In the genomic region with DNA sequence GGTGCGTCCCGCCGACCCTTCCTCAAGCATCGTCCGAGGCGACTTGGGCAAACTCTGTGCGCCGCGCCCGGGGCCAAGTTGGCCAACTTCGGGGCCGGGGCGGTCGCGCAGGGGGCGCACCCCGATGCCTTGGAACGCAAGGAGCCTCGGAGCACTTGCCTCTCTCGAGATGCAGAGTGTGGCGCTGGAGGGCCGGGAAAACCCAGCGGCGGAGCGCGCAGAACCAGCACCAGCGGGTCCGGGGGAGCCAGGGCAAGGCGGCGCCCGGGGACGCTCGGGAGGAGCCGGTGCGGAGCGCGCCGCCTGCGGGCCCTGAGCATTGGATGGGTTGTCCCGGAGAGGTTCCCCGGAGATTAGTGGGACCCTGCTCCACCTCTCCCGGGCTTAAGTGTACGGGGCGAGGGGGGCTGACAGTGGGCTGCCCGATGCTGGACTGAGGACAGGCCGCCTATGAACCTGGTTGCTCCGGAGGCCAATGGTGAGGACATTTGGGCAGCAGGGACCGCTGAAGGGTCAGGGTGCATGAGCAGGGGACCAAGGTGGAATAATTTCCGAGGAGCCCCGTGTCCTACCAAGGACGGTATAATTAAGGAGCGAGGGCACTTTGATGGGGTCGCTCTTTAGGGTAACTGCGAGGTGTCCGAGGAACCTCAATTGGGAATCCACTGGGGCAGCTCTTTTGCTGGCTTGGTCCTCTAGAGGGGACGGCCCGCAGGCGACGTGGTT, we compare ENCODE assay signal across 7 mouse cellular contexts. TPM values are rescaled to one million over a fixed set of nuclear protein-coding genes. Genes with fewer than 3 reads are reported as not detected.
DNase-seq lines count a peak whose midpoint lies in the region; ATAC-seq and TF ChIP-seq lines count a peak whose summit lies in the region.

No protein-coding gene starts in this region.

- no peak for TF ChIP-seq POLR2A in limb, embryonic 14.5 days (IDR thresholded peaks at IDR 0.05; ENCODE audit: borderline replicate concordance, extremely low read depth, insufficient read depth, insufficient read length)

- peak overlapping the region; percentile 67 for H3K9ac ChIP-seq in ES-E14 (ENCODE audit: insufficient read depth, low read depth, low read length, poor library complexity, severe bottlenecking)
- peak overlapping the region; percentile 65 for H3K9ac ChIP-seq in limb, embryonic 14.5 days (ENCODE audit: low read depth, low read length, severe bottlenecking)

- no peaks in the 10 kb centered on the region for H3K27me3 ChIP-seq in C2C12 (ENCODE audit: control insufficient read depth, insufficient read depth, insufficient read length)
- peaks cover 89% of the 10 kb centered on the region for H3K27me3 ChIP-seq in forebrain, embryonic 10.5 days (ENCODE audit: poor library complexity, severe bottlenecking)
- peaks cover 49% of the 10 kb centered on the region for H3K27me3 ChIP-seq in limb, embryonic 14.5 days (ENCODE audit: control insufficient read depth, insufficient read depth, low read length)

- H3K79me3 ChIP-seq in C2C12 (ENCODE audit: low read depth): no peaks in the 10 kb centered on the region

- no peak for TF ChIP-seq CTCF in C2C12 (IDR thresholded peaks at IDR 0.05; ENCODE audit: control insufficient read depth, insufficient read depth, insufficient read length)

- no peak for DNase-seq in ES-E14 (ENCODE audit: low read depth, low spot score)
- peak; percentile 55 for DNase-seq in forebrain, embryonic 10.5 days (ENCODE audit: extremely low spot score, low spot score)
- DNase-seq in heart, postnatal 14 days: peak; percentile 65 to 69
- peak; percentile 17 for DNase-seq in limb, embryonic 14.5 days (ENCODE audit: low spot score)
- DNase-seq in neural tube, embryonic 10.5 days (ENCODE audit: extremely low spot score, low spot score): peak; percentile 71

- H3K27ac ChIP-seq in ES-E14 (ENCODE audit: insufficient read depth, low read depth, low read length, poor library complexity, severe bottlenecking): no peak overlapping the region
- H3K27ac ChIP-seq in forebrain, embryonic 10.5 days: peak overlapping the region; percentile 69; the same call in 1 of the 2 replicates
- no peak overlapping the region for H3K27ac ChIP-seq in limb, embryonic 14.5 days (replicated peaks; ENCODE audit: low read depth, low read length)

- ATAC-seq in limb, embryonic 14.5 days (ENCODE audit: low FRiP score, low read depth): peak; percentile 28
- no peak for ATAC-seq in erythroid progenitor cell, adult 5-6 weeks (replicated peaks; ENCODE audit: low FRiP score, poor library complexity, severe bottlenecking)

- no peaks in the 10 kb centered on the region for H3K4me1 ChIP-seq in ES-E14 (ENCODE audit: control insufficient read depth in 2 of 2, insufficient read depth in 2 of 2, low read length in 2 of 2, poor library complexity in 1 of 2)
- H3K4me1 ChIP-seq in forebrain, embryonic 10.5 days: peaks cover 29% of the 10 kb centered on the region
- H3K4me1 ChIP-seq in limb, embryonic 14.5 days (ENCODE audit: control insufficient read depth, insufficient read depth, low read length): peaks cover 16% of the 10 kb centered on the region

- peak overlapping the region; percentile 51 for H3ac ChIP-seq in C2C12 (ENCODE audit: control insufficient read depth, insufficient read length, low read depth)

- in situ Hi-C loops in ES-E14 (cut with MboI; ENCODE audit: low sequenced_read_pairs in 2 of 2, unreplicated experiment in 2 of 2): no loop called here

- WGBS in forebrain, embryonic 10.5 days: under 1% methylated on average over 59 of the region's 59 CpGs
- under 1% methylated on average over 34 of the region's 59 CpGs for WGBS in limb, embryonic 14.5 days

- intact Hi-C loops in heart, postnatal 14 days (cut with DNase I): loop anchor here (5.0 kb wide), 2 partner anchors 70 to 165 kb away; no protein-coding TSS in a partner anchor

- peak overlapping the region; percentile 29 for H3K4me3 ChIP-seq in C2C12 (ENCODE audit: insufficient read depth, poor library complexity, severe bottlenecking)
- peak overlapping the region; percentile 72 to 78 for H3K4me3 ChIP-seq in ES-E14 (ENCODE audit: insufficient read depth in 1 of 2, low read depth in 1 of 2, low read length in 2 of 2, poor library complexity in 1 of 2, severe bottlenecking in 1 of 2)
- H3K4me3 ChIP-seq in forebrain, embryonic 10.5 days: peak overlapping the region; percentile 73
- H3K4me3 ChIP-seq in limb, embryonic 14.5 days (replicated peaks; ENCODE audit: low read length): peak overlapping the region; percentile 76

- H3K36me3 ChIP-seq in C2C12 (ENCODE audit: control insufficient read depth, insufficient read depth) (no peaks in the 10 kb centered on the region), ES-E14 (ENCODE audit: control insufficient read depth, insufficient read depth, low read length, poor library complexity, severe bottlenecking) (no peaks in the 10 kb centered on the region)
- H3K36me3 ChIP-seq in forebrain, embryonic 10.5 days (replicated peaks): no peaks in the 10 kb centered on the region
- H3K36me3 ChIP-seq in limb, embryonic 14.5 days (ENCODE audit: control insufficient read depth, insufficient read depth, low read length): no peaks in the 10 kb centered on the region

- no peaks in the 10 kb centered on the region for H3K9me3 ChIP-seq in ES-E14 (ENCODE audit: control insufficient read depth, insufficient read depth, low read depth, low read length)
- H3K9me3 ChIP-seq in forebrain, embryonic 10.5 days: no peaks in the 10 kb centered on the region
- H3K9me3 ChIP-seq in limb, embryonic 14.5 days (ENCODE audit: control insufficient read depth, low read length): no peaks in the 10 kb centered on the region

- peak overlapping the region; percentile 93 for H3K4me2 ChIP-seq in limb, embryonic 14.5 days (replicated peaks; ENCODE audit: low read depth, low read length, severe bottlenecking)

- no peaks in the 10 kb centered on the region for H3K79me2 ChIP-seq in C2C12 (ENCODE audit: control insufficient read depth, insufficient read depth)

TF ChIP-seq in C2C12, 6 proteins besides CTCF, POLR2A, EP300 and RAD21:
- TF ChIP-seq MAX (IDR thresholded peaks at IDR 0.05): no peak
- TF ChIP-seq CEBPB (IDR thresholded peaks at IDR 0.05; ENCODE audit: low read depth): no peak
- TF ChIP-seq USF1 (IDR thresholded peaks at IDR 0.05; ENCODE audit: low read depth): no peak
- TF ChIP-seq MYOG (IDR thresholded peaks at IDR 0.05; ENCODE audit: control insufficient read depth, extremely low read depth, insufficient read length): no peak
- TF ChIP-seq MYOD1 (IDR thresholded peaks at IDR 0.05; ENCODE audit: control insufficient read depth, insufficient read length, low read depth): no peak
- no peak for TF ChIP-seq FOSL1 (IDR thresholded peaks at IDR 0.05; ENCODE audit: insufficient read depth, low read length, poor library complexity, severe bottlenecking)

TF ChIP-seq in ES-E14, 5 proteins besides CTCF, POLR2A, EP300 and RAD21:
- TF ChIP-seq CHD2 (IDR thresholded peaks at IDR 0.05; ENCODE audit: low read depth, low read length): no peak
- no peak for TF ChIP-seq ZC3H11A (IDR thresholded peaks at IDR 0.05; ENCODE audit: borderline replicate concordance, low read depth, low read length)
- TF ChIP-seq HCFC1 (IDR thresholded peaks at IDR 0.05; ENCODE audit: borderline replicate concordance, insufficient read depth, low read length): no peak
- no peak for TF ChIP-seq MAFK (IDR thresholded peaks at IDR 0.05; ENCODE audit: insufficient read depth, low read depth, low read length)
- no peak for TF ChIP-seq ZNF384 (IDR thresholded peaks at IDR 0.05; ENCODE audit: low read depth, low read length)

RNA-seq across cellular contexts. Expression of a gene that starts 0.6 kb away (rescaled TPM):
- polyA plus RNA-seq in C2C12 (2012; fragmentation: generic; extraction: Trizol): 2.9 TPM
- total RNA-seq in ES-E14 (2012; rRNA removed): 0.74 and 1.1 TPM in 2 replicates
- polyA plus RNA-seq in forebrain, embryonic 10.5 days (2016; fragmentation: Nextera tagmentation; extraction: Ambion mirVana): 0.19 and 0.60 TPM in 2 replicates
- 10 to 100 TPM; 26.4 to 30.9 TPM for total RNA-seq in heart, postnatal 14 days (2021)
- 34.9 and 38.7 TPM in 2 replicates for polyA plus RNA-seq in limb, embryonic 14.5 days (2012; rRNA removed)
- 18.9 and 19.4 TPM in 2 replicates for polyA plus RNA-seq in limb, embryonic 14.5 days (2014; fragmentation: Nextera tagmentation; extraction: Ambion mirVana)
- total RNA-seq in erythroid progenitor cell, adult 5-6 weeks (2015; ENCODE audit: low replicate concordance): 0.36 and 0.42 TPM in 2 replicates
- total RNA-seq in erythroid progenitor cell, adult 5-6 weeks (2017; ENCODE audit: low replicate concordance): 0.39 TPM in 1 of 2 replicates, not detected in the other

Comparison
In these comparisons a context has a peak if more than half of its experiments do, and no peak if none do; other contexts are left out.
1. RNA of a gene that starts 0.6 kb away (total RNA-seq): 26.4 to 30.9 TPM in heart, postnatal 14 days; 0.74 to 1.1 TPM in ES-E14 and 0.36 to 0.42 TPM in erythroid progenitor cell, adult 5-6 weeks; every median in the first group is over 10 times any median in the second.
2. Peak in every context shown above with its lines, with median percentiles within 50 percentile points of each other: H3K4me3 ChIP-seq.